Mouse (Mus musculus) heart, postnatal 36 days (tissue): ENCODE data around the gene Gm28048. TPM values are rescaled to one million over a fixed set of nuclear protein-coding genes. Genes with fewer than 3 reads are reported as not detected.
A peak's percentile ranks its signal among the peaks of the same experiment; 100 is the strongest.

Experiments
- DNase-seq, 2 experiments: peaks; one replicate each; pipeline ENCODE4 v3.0.0; 2021 to 2022
- intact Hi-C: fragments of 180-260 bp; cut with DNase I; formaldehyde crosslinking; loops from one replicate; pipeline ENCODE4 v1.15.1; 2025
- total RNA-seq, 2 experiments: library from RNA; stranded (reverse); gene quantifications; 2 replicates each; pipeline ENCODE4 v1.2.3; 2021

Gm28048 gene
- 1 to 10 TPM; 4.4 to 5.2 TPM for total RNA-seq

DNA sequence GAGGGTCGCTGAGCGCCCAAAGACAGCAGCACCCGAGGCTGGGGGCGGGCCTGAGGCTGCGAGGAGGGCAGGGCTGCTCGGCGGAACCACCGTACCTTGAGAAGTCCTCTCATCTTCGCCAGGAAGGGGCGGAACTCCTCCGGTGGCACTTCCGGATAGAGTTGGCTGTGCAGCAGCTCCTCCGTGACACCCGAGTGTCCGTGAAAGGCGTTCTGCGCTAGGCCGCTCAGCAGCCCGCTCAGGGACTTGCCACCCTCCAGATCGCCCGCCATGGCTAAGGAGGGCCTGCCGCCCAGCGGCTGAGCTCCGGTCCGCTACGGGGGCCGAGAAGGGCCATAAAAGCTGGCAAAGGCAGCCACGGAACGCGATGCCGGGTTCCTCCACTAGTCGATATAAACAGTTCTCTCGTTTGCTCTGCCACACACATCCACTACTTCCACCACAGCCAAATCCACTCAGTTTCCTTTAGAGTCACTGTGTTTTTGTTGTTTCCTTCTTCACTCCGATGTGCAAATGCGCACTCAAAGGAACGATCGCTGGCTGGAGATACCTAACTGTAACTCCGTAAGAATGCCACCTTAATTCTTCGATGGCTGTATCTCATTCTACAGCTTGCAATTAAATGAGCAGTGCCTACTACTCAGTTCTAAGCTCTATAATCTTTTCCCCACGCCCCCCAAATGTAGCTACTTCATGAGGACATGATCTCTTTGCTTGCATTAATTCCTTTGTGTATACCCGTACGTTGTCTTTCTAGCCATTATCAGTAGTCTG is at the start of gene Gm28048, which contains the start of gene Commd1:
Gene Gm28048, minus strand, starts transcription at position 107 of the 774 bp plus-strand sequence.
Gene Commd1, minus strand, starts transcription at position 399 of the 774 bp plus-strand sequence.
- intact Hi-C loops = loop anchor here (10.0 kb wide), 1 partner anchor 467 kb away; the partner anchor contains the start of gene Tmem17
- peak; percentile 98 to 99 for DNase-seq

DNA sequence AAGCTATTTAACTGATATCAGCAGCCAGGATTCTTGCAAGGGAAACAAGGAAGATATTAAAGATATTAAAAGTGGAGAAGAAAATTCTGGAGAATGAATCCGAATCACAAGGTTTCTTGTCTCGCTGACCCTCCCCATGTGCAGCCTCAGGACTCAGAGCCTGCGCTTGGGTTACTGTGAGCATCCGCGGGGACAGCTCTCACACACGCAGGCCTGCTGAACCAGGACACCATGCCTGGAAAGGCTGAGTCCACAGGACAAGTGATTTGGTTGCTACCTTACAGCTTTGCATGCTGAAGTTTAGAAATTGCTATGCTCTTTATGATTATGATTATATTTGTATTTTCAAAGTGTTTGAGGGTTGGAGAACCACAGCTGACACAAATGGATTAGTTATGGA is 47.5 kb upstream of the Gm28048 start:
- DNase-seq = no peak

DNA sequence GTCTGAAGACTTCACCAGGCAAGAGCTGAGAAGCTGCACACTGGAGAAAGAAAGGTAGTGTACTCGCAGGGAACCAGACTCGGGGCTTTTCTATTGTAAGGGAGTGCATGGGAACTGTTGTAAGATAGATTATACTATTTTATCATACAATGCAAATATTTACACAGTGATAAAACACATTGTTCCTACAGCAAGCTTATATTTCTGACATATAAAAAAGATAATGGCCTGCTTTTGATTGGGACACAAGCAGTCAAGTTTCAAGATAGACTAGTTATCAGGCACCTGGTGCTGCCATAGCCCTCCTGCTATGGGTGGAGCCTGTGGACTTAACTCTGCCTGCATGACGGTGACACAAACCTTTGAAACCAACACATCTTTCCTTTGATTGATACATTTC is 47.1 kb upstream of the Gm28048 start:
- no peak for DNase-seq
- intact Hi-C loops = no loop called here

More for the DNA sequence above, 47.5 kb upstream of the Gm28048 start:
- intact Hi-C loops = no loop called here

DNA sequence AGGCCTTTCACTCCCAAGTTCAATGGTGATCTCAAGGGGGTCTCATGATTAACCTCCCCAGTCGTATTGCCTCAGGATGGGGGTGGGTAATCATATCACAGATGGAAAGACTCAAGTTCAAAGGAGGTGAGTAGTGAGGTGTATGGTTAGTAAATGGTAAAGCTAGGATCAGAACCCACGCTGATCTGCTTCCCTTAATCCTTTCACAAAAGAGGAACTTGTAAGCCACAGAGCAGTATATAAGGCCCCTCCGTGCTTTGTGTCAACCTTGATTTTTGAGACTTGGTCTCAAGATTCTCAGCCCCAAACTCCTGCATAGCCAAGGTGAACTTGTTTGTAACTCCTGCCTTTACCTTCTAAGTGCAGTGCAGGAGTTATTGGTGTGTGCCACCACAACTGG is 42.3 kb upstream of the Gm28048 start:
- intact Hi-C loops = no loop called here
- DNase-seq = no peak

DNA sequence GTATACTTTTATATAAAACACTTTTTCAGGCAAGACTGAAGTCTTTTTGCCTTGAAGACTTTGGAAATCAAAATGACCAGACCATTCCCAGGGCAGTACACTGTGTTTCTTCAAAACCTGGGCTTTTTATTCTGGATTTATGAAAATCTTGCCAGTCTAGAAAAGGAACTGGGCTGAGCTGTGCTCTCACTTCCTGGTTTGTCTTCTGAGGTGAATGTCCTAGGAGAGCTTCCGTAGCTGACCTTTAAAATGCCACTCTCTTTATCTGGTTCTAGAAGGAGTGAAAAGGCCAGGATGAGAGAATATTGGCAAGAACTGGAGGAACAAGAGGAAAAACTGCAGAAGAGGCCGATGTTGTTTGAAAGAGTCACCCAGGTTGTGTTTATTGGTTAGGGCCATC is 41.3 kb upstream of the Gm28048 start:
- intact Hi-C loops = no loop called here
- no peak for DNase-seq

DNA sequence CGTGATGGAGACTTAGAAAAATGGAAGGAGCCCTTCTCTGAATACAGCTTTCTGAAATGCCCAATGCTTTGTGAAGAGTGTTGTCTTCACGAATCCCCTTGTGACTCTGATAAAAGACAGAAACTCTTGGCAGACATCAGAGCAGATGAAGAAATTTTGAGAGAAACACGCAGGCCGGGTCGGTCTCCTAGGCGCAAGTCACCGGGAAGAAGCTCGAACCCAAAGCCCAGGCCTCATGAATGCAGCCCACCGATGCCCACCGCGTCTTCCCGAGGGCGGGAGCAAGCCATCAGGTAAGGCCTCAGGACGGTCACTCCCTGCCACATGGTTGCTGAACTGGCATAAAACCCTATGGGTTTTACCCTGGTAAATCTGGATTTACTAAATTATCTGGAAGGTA is 39.0 kb upstream of the Gm28048 start:
- intact Hi-C loops = no loop called here
- DNase-seq = no peak

DNA sequence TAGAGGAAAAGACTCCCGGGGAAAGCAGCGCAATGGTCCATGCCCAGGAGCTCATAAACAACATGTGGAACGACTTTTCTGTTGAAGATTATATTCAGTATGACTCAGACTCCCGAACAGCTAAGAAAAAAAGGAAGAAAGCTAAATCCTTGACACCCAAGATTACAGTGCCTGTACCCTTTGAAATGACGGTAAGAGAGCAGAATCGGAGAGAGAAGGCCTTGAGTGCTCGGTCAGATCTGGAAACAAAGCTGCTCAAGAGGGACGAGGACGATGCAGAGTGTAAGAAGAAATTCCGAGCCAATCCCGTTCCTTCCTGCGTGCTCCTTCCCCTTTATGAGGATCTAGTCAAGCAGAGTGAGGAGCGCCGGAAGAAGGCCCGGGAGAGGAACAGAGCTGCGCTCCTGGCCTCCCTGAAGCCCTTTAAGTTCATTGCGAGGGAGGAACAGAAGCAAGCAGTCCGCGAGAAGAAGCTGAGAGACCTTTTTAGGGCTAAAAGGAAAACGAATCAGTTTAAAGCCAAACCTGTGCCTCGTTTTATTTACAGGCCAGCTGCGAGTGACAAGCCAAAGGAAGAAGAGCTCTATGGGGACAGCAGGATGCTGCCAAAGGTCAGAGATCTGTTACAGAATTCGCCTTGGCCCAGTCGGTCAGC is 38.4 kb upstream of the Gm28048 start:
- intact Hi-C loops = no loop called here
- DNase-seq = peak in 1 of 2 experiments; percentile 4

DNA sequence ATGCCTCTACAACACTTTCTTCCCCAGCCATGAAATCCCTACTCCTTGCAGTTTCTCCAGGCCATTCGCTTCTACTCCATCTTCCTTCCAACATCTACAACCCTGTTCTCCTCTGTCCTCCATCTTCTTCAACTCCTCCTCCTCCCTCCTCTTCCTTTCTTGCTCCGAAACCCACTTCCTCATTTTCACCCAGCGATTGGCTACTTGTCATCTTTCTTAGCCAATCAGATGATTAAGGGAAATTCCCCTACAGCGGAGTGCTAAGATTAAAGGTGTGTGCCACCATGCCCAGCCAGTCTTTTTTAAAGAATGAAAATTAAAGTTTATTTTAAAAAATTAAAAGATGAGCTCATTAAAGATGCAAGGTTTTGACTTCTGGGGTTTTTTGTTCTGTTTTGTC is 36.1 kb upstream of the Gm28048 start:
- no peak for DNase-seq
- intact Hi-C loops = no loop called here

DNA sequence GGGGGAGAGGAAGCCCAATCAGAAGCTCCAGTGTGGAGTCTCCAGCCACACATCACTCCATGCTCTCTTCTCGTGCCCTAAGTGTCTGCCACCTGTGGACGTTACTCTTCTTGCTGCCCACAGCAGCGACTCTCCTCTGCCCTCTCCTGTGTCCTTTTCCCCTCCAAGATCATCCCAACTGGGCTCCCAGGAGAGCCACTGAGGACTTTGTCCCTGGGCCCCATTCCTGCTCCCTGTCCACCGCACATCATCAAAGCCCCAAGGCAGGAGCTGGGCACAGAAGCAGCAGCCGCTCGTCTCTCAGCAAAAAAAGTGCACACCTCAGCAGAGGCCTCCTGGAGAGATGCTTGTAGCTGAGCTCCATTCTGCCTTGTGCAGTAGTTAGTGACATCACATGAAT is 33.1 kb upstream of the Gm28048 start:
- no peak for DNase-seq
- intact Hi-C loops = no loop called here

DNA sequence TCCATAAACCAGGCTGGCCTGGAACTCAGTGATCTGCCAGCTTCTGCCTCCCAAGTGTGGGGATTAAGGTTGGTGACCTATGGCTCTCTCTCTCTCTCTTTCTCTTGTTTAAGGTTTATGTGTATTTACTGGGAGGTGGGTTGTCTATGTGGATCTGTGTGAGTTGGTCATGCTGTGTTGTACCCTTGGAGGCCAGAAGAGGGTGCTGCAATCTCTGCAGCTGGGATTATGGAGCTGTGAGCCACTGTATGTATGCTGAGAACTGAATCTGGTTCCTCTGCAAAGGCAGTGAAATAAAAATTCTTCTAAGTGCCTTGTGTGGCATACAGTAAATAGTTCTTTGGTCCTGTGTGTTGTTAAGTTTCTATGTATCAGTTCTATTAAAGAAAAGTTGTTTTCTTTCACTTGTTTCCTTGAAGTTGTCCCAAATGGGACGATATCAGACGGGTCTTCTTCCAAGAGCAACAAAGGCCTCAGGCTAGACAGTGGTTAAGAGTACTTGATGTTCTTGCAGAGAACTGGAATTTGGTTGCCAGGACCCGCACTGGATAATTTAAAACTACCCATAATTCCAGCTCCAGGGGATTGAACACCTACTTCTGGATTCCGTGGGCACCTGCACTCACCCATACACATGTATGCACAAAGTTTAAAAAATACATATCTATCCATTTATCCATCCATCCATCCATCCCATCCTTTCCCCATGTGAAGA is 31.8 kb upstream of the Gm28048 start:
- intact Hi-C loops = no loop called here
- DNase-seq = no peak

DNA sequence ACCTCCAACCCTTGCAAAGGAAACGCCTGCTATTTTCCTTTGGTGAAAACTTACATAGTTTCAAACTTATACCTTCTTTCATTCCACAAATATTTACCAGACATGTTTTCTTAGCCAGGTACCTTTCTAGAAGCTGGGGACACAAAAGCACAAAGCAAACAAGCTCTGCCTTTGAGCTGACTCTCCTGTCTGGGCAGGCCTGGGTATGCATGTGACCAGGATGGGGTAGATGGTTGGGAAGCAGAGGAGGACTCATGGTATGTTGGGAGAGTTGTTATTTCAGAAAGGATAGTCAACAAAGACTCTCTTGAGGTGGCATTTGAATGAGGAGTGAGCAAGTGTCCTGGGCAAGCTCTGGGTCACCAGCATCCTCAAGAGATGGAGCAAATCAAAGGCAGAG is 31.2 kb upstream of the Gm28048 start:
- DNase-seq = no peak
- intact Hi-C loops = no loop called here

DNA sequence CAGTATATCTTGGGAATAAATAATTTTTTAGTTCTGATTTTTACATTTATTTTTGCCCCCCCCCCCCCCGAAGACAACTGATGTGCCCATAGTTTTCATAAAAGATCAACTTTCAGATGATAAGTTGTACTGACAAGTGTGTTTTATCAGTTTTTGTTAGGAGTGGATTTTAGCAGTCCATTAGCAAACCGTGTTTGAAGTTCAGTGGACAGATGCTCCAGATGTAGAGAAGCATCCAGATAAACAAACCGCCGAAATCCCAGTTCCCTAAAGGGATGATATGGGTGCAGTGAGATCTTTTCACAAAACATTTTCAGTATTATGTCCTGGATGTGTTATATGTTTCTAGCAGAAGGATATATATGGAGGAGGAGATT is 26.9 kb upstream of the Gm28048 start:
- no peak for DNase-seq
- intact Hi-C loops = loop anchor here (1.0 to 5.0 kb wide), 3 partner anchors 58 to 263 kb away; no protein-coding TSS in a partner anchor

DNA sequence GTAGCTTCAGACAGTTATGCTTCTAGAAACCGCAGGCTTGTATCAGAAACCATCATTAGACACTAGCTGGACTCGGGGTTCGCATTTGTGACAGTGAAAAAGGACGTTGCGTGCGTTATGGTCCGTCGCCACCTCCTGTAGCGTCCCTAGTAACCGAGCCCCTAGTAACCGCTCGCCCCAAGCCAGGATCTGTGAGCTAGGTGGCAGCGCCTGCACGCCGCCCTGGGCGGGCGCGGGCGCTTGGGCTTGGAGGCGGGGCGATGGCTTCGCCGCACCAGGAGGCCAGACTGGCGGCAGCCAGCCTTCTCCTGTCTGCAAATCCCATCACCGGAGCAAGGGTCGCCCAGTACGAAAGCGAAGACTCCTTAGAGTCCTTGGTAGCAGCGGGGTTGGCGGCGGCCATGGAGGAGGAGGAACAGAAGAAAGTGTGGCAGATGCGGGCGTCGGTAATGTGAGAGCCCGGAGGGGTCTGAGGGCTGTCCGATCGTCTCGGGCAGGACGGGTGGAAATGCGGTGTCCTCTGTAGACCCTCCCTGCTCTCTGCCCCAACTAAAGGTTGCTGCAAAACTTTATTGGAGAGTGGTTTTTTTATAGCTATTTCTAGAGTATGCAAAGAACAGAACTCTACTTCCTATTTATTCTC is 26.4 kb upstream of the Gm28048 start:
- peak; percentile 79 to 84 for DNase-seq
- intact Hi-C loops = loop anchor here (1.0 to 5.0 kb wide), 3 partner anchors 59 to 264 kb away; no protein-coding TSS in a partner anchor

DNA sequence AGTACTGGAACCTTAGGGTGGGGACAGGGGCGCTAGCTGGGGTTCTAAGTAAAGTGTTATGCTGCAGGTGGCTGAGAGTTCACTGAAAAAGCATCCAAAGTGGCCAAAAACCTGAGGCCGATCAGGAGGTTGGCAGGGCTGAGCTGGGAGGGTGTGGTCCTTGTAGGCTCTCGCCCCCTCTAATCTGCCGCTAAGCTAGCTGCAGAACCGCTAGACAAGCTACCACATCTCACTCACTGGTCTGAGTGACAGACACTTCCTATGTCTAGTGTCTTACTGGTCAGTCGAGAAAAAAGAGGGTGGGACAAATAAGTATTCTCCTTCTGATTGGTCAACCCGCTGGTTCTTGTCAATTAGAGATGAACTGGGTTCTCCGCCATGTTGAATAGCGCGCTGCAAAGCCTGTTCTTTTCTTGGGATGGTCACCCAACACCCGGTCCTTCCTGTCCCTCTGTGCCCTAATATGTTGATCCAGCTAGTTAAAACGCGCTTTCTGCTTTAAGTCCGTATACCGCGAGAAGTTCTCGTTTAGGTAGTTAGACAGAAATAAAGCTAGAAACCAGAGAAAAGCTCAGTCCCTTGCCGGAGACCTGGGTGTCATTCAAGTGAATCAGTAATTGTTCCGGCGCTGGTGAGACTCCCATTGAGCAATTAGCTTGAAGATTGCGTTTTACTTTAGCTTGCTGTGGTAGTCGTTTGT is 25.7 kb upstream of the Gm28048 start, which contains the start of gene Fam161a:
Gene Fam161a, plus strand, starts transcription at position 51 of the 700 bp plus-strand sequence.
- intact Hi-C loops = loop anchor here (1.0 to 5.0 kb wide), 4 partner anchors 15 to 265 kb away; no protein-coding TSS in a partner anchor
- peak; percentile 72 to 80 for DNase-seq

DNA sequence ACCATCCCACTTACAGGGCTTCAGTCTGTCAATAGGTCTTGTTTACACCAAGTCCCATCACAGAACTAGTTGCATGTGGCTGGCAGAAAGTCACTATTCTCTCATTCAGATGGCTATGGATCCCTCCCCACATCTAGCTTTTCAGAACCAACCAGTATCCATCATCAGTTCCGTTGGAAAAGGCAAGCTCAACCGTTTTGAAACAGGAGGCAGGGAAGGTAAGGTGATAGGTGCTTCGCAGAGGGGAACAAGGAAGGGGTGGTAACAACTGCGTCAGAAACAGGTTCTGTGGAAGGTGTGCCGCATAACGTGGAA is 25.2 kb upstream of the Gm28048 start:
- intact Hi-C loops = loop anchor here (2.0 to 5.0 kb wide), 3 partner anchors 14 to 265 kb away; no protein-coding TSS in a partner anchor
- DNase-seq = no peak

DNA sequence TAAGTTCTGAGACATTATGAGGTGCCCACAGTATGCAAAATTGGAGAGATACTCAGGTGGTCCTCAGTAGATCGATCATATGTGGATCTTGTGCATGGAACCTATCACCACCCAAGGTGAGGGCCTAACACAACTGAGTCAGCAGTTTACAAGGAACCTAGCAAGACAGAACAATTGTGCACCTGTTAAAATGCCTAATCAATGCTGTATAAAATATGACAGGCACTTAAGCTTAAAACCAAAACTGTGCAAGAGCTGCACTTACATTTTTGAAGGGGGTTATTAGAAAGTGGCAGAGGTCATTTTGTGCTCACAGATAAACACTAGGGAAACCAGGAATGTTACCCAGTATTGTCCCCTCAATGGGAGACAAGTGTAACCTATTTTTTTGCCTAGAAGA is 23.4 kb upstream of the Gm28048 start:
- intact Hi-C loops = loop anchor here (5.0 kb wide), 2 partner anchors 137 to 267 kb away; no protein-coding TSS in a partner anchor
- no peak for DNase-seq

DNA sequence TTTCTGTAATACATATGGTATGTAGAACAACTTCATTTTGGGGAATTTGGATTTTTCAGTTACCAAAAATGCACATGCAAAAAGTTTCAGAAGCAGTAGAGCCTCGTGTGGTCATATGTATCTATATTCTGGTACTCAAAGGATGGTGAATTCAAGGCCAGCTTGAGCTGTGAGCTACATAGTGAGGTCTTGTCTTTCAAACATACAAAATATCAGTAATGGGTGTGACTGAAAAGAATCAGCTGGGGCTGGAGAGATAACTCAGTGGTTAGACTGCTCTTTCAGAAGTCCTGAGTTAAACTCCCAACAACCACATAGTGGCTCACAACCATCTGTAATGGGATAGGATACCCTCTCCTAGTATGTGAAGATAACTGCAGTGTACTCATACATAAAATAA is 16.4 kb upstream of the Gm28048 start:
- DNase-seq = no peak
- intact Hi-C loops = loop anchor here (10.0 kb wide), 1 partner anchor 496 kb away; the partner anchor contains the start of gene Ahsa2

DNA sequence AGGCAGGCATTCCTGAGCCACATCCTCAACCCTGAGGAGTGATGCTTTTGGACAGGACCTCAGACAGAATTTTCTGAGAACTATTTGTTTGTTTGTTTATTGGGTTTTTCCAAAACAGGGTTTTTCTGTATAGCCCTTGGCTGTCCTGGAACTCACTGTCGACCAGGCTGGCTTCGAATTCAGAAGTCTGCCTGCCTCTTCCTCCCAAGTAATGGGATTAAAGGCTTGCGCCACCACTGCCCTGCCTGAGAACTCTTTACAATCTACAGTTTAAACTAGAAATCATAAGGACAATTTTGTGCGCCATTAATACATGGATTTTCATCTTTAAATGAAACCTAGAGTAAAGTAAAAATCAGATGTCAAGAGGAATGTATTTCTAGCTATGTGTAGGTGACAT is 13.6 kb upstream of the Gm28048 start:
- no peak for DNase-seq
- intact Hi-C loops = loop anchor here (10.0 kb wide), 1 partner anchor 499 kb away; the partner anchor contains the start of gene Ahsa2

DNA sequence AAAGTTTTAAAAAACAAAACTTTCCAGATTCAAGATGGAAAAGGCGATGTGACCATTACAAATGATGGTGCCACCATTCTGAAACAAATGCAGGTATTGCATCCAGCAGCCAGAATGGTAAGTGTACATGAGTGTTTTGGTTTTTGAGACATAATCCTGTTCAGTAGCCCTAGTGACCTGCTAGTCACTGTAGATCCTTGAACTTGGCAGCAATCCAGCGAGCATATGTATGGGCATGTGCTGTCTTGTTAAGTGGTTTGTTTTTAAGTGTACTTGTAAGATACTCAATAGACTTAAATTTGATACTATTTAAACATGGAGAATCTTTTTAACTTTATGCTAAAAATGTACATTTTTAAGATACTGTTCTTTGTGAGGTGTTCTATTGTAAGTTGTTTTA is 12.4 kb upstream of the Gm28048 start:
- DNase-seq = no peak
- intact Hi-C loops = loop anchor here (5.0 to 10.0 kb wide), 2 partner anchors 73 to 501 kb away; partner anchors contain the start of gene Ahsa2
